Mouse (Mus musculus) thymus, adult 18-20 months (tissue): ENCODE measurements around the gene Ly6g6e.
A peak's percentile ranks its signal among the peaks of the same experiment; 100 is the strongest.
"Not testable (repeated sequence)": the region's sequence is repeated elsewhere in the genome, so short reads cannot be mapped to it uniquely, and the experiment has no call there.

Experiments used
- DNase-seq, 2 experiments: peaks; one replicate each; pipeline ENCODE4 v3.0.0; 2022; ENCODE audit warnings: mixed read lengths in 2 of 2

Gene Ly6g6e

GRCm38 (mm10) chr17:35076507-35077176, at the start of gene Ly6g6e:
Gene Ly6g6e, plus strand, starts transcription at chr17:35076902.
- no peak for DNase-seq

- DNase-seq: peak in 1 of 2 experiments; percentile 9
Observed at GRCm38 (mm10) chr17:35027277-35028068, 49.2 kb upstream of the Ly6g6e start, which contains the start of gene Sapcd1. Gene Sapcd1, minus strand, starts transcription at chr17:35028016.

GRCm38 (mm10) chr17:35028315-35028714, 48.4 kb upstream of the Ly6g6e start:
- DNase-seq: no peak

GRCm38 (mm10) chr17:35029691-35030532, 46.8 kb upstream of the Ly6g6e start:
- peak in 1 of 2 experiments; percentile 46 for DNase-seq

DNA sequence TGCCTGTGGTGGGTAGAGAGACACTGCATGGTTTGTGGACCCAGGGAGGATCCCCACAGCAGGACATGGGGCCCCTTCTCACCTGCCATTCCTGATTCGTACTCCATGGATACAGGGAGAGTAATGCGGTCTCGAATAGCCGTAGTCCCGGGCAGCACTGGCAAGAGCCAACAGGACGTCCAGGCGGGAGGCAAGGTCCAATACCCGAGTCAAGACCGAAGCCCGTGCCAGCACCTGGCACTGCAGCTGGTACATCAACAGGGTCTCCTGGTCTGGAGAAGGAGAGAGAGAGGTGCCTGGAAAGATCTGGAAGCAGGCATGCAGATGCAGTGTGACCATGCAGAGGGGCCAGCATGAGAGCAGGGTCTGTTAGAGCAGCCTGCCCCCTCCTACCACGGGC, 45.4 kb upstream of the Ly6g6e start:
- no peak for DNase-seq

DNA sequence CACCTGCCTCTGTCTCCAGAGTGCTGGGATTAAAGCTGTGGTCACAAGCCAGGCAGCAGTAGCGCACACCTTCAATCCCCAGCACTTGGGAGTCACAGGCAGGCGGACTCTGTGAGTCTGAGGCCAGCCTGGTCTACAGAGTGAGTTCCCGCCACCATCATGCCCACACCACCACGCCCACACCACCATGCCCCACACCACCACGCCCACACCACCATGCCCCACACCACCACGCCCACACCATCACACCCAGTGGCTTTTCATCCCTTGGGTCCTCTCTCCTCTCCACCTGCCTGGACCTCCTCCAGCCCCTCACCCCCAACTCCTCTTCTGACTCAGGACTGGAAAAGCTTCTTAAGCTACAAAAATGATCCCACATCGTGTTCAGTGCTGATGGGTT, 44.8 kb upstream of the Ly6g6e start:
- DNase-seq: no peak

DNA sequence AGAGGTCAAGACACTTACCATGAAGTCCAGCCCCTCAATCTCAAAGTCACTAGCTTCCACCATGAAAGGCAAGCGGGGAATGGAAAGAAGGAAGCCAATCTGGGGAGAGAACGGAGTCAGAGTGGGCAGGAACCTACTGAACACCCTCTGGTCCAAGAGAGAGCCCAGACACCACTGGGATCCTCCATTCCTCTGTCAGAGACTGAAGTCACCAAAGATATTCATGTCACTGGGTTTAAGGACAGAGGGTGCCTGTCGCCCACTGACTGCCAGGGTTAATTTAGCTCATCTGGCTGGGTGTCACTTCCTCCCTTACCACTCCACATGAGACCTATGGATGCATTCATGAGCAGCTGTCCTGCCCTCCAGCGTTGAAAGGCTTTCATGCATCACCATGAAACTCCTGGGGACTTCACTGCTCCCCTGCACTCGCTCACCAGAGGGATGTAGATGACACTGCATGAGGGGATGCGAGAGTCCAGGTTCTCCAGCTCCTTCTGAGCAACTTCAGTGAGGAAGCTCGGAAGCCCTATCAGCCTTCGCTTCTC, 44.3 kb upstream of the Ly6g6e start:
- DNase-seq: no peak

DNA sequence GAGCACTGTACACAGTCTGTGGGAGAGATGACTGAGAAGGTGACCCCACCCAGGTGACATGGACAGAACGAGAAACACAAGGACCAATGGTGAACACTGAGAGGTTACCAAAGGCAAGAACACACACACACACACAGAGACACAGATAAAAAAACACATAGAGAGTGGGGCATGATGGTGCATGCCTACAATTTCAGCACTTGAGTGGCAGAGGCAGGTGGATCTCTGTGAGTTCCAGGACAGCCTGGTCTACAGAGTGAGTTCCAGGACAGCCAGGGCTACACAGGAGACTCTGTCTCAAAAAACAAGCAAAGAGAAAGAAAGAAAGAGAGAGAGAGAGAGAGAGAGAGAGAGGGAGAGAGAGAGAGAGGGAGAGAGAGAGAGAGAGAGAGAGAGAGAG, 43.0 kb upstream of the Ly6g6e start:
- DNase-seq: not testable (repeated sequence)

DNA sequence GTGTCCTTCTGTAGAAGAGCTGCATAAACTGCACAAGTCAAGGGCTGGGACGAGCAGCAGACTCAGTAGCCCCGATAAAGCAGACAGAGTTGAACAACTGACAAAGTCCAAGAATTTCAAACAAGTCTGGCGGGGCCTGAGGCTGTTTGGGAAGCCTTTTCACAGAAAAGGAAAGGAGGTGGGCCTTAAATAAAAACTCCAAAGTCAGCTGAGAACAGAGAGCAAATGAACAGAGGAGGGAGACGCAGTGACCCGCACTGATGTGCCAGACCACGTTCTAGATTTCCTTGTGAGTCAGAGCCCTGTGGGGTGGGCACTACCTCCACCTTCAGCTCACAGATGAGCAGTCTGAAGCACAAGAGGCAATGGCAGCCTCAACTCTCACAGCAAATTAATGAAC, 41.8 kb upstream of the Ly6g6e start:
- no peak for DNase-seq

DNA sequence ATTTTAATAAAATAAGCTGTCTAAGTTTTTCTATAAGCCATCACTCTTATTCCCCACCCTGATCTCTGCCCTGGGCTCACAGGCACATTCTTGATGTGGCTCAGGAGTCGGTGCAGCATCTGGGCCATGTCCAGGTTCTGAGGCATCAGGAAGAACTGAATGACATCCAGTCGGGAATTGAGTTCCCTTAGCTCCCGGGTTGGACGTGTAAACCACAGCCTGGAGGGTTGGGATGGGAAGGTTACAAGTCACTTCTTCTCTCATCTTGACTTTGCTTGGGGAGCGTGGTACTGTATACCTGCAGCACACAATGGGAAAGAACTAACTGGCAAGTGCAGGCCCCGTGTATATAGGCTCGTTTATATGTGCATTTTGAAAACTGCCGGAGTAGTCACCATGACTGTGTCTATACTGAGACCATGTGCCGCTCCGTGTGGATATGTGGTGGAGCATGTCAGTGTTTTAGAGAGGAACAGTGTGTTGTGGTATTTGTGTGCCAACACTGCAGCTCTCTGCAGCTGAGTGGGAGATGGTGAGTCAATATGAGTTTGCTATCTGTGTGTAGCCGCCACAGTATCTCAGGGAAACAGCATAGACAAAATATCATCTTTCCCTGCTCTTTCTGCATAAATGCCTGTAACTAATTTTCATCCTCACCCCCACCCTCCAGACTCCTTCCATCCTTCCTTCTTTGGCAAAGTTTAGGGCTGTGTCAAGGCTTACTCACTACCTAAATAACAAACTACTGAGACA, 37.4 kb upstream of the Ly6g6e start:
- no peak for DNase-seq

DNA sequence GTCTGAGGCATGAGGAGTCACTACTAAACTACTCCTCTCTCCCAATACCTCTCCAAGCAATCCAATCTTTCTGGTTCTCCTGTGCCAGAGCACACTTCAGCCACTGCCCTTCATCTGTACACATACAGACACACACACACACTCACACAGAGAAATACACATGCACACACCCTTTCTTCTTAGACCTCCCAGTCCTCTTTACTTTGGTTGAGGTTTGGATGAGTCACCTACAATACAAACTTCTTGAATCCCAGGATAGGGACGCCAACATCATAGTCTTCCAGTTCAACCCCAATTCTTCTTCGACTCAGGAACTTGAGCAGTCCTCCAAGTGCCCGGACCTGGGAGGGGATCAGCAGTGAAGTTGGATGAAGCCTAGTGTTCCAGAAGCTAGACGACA, 32.9 kb upstream of the Ly6g6e start:
- no peak for DNase-seq

GRCm38 (mm10) chr17:35044904-35045806, 31.5 kb upstream of the Ly6g6e start:
- no peak for DNase-seq

- no peak for DNase-seq
Observed at GRCm38 (mm10) chr17:35045807-35046680, 30.7 kb upstream of the Ly6g6e start.

GRCm38 (mm10) chr17:35046681-35047455, 29.8 kb upstream of the Ly6g6e start, which contains the start of gene Msh5:
Gene Msh5, minus strand, starts transcription at chr17:35046745.
- peak; percentile 97 to 98 for DNase-seq

- no peak for DNase-seq
Observed at GRCm38 (mm10) chr17:35047688-35048087, 29.0 kb upstream of the Ly6g6e start.

DNA sequence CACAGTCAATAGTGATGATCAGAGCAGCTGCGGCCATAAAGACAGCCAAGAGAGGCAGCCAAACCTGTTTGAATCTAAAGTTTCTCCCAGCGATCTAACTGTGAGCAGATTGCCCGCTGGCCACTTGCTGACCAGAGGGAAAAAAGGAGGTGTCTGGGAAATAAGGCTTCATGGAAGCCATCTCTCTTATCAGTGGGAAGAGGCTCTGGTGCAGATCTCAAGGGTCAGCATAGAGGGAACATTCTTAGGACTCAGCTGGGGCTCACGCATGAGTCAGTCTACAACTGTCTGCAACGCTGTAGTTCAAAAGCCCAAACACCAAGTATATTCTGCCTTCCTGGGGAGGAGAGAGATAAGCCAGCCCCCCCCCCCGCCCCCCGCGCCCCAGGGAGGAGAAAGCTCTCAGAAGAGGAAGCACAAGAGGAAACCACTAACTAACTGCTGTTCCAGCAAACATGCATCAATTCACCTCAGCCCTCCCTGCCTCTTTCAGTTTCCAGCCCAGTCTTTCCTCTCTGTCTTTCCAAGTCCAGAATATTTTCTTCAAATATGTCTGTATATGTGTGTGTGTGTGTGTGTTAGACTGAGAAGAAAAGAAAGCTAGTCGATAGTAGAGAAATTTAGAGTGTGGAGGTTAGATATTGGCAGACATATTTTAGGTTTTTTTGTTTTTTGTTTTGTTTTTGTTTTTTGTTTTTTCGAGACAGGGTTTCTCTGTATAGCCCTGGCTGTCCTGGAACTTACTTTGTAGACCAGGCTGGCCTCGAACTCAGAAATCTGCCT, 28.4 kb upstream of the Ly6g6e start:
- DNase-seq: peak in 1 of 2 experiments; percentile 43

- no peak for DNase-seq
Observed at GRCm38 (mm10) chr17:35048932-35049440, 27.7 kb upstream of the Ly6g6e start.

DNA sequence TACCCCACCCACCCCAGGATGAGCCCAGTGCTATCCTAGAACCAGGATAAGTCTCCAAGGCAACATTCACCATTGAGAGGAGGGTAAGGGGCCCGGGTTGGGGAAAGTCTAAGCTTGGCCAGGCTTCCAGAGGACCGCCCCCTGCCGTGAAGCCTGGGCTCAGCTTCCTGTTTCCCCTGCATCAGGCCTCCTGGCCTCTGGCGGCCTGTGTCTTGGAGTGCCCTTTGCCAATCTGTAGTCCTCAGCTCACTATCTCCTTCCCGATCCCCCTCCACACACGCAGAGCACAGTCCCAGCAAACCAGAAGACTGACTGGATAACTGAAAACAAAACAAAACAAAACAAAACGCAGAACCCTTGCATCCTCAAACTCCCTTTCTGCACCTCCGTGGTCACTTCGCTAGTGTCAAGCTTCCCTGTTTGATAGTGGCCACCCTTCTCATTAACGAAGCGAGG, 27.1 kb upstream of the Ly6g6e start, which contains the start of gene Clic1:
TSS of gene Clic1 (plus strand) at position 406 of the 456 bp plus-strand sequence.
- DNase-seq: peak in 1 of 2 experiments; percentile 61
